Mouse (Mus musculus): ENCODE data around the gene Dut. TPM values are rescaled to one million over a fixed set of nuclear protein-coding genes. Genes with fewer than 3 reads are reported as not detected.

Gene Dut
- polyA plus RNA-seq, 1 experiment from 2014 or later: 97.0 TPM

DNA sequence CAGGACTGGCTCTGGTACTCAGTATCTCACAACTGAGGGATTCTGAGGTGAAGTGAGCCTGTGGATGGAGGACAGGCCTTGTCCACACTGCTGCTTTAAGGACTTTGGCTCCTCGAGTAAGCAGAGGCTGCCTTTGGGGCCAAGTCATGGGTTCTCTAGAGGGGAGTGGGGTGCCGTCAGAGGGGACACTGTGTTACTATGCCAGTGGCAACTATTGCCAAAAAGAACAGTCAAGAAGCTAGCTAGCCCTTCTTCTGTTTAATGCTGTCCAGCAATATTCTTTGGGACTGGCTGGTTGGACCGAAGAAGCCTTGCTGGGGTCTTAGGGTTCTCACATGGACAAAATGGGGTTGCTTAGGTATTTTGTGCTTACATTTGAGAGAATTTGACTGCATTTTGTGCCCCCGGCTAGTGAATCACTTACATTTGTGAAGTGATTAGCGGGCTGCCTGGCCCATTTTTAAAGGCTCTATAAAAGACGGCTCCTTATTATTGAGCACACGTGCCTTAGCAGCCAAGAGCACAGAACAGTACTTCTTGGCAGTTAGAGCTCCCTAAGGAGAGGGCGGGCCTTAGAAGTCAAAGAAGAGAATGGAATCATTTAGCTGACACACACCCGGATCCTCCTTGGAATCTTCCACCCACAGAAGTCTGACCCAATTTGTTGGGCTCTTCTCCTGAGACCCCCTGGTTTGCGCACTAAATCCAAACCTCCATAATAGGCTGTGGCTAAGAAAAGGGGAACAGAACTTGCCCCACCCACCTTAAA lies 43.4 kb downstream of the Dut start:
- H3K27ac ChIP-seq: no peak overlapping the region
- H3K27me3 ChIP-seq: no peaks in the 10 kb centered on the region
- H3K36me3 ChIP-seq: no peaks in the 10 kb centered on the region
- no peak overlapping the region for H3K4me2 ChIP-seq (replicated peaks)
- no peaks in the 10 kb centered on the region for H3K4me1 ChIP-seq (replicated peaks)
- ATAC-seq: no peak
- no peak overlapping the region for H3K9ac ChIP-seq (replicated peaks)
- no peak overlapping the region for H3K4me3 ChIP-seq (replicated peaks)
- 68% methylated on average over 10 of the region's 10 CpGs for WGBS
- H3K9me3 ChIP-seq: no peaks in the 10 kb centered on the region

DNA sequence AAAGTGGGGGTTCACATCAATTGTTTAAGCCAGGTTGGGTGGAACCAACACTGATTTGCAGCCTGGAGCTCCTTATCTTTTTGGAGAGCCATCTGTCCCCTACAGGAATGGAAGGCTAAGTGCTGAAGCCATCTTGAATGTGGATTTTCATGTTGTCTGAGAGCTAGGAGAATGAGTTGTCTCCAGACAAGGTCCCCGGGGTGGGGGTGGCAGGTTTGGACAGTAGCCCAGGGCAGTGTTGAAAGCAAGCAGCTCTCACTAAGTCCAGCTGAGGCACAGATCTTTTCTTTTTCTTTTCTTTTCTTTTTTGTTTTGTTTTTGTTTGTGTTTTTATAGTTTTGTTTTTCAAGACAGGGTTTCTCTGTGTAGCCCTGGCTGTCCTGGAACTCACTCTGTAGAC lies 44.1 kb downstream of the Dut start:
- no peak overlapping the region for H3K4me2 ChIP-seq (replicated peaks)
- no peak for ATAC-seq
- H3K27ac ChIP-seq: no peak overlapping the region
- no peaks in the 10 kb centered on the region for H3K27me3 ChIP-seq
- no peaks in the 10 kb centered on the region for H3K4me1 ChIP-seq (replicated peaks)
- no peak overlapping the region for H3K4me3 ChIP-seq (replicated peaks)
- H3K9ac ChIP-seq (replicated peaks): no peak overlapping the region
- no peaks in the 10 kb centered on the region for H3K36me3 ChIP-seq
- WGBS: 96% methylated on average over 1 of the region's 1 CpGs
- H3K9me3 ChIP-seq: no peaks in the 10 kb centered on the region

DNA sequence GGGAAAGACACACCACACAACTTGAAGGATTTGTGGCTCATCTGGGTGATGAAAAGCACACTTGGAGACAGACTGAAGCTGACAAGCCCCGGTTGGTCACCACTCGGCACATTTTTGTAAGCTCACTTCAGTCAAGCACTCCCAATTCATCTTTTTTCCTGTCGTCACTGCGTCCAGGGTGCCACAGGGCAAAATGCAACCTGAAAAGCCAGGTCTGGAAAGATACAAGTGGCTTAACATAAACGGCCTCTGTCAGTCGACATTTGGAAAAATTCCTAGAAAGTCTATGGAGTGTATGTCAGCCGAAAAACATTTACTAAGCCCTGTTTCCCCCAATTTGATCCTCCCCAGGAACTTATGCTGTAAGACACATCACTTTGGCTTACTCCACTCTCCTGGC lies 45.6 kb downstream of the Dut start:
- 92% methylated on average over 7 of the region's 7 CpGs for WGBS
- H3K27me3 ChIP-seq: no peaks in the 10 kb centered on the region
- H3K4me3 ChIP-seq (replicated peaks): no peak overlapping the region
- no peak overlapping the region for H3K27ac ChIP-seq
- no peaks in the 10 kb centered on the region for H3K36me3 ChIP-seq
- no peaks in the 10 kb centered on the region for H3K9me3 ChIP-seq
- no peak overlapping the region for H3K9ac ChIP-seq (replicated peaks)
- no peaks in the 10 kb centered on the region for H3K4me1 ChIP-seq (replicated peaks)
- H3K4me2 ChIP-seq (replicated peaks): no peak overlapping the region
- no peak for ATAC-seq

DNA sequence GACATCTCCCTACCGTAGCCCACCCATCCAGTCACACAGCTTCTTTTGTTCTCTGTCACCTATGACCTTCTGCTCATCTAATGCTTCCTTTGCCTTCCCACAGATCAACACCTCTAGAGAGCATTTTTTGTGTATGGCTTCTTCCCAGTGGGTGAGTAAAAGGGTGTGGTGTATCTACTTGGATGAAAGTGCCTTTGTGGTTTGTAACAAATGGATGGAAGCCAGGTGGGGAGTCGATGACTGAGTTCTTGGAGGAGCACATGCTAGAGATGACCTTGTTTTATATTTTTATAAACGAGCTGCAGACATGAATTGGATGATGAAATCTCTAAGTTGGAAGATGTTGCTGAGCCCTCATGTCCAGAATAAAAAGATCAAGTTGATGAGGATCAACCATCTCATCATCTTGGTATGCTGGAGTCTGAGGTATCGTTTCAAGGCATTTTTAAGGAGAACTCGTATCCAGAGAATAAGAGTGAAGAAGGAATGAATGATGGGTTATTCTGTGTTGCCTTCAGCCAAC lies 47.0 kb downstream of the Dut start:
- ATAC-seq: no peak
- Histone ChIP-seq H3K4me1 (replicated peaks) (no peaks in the 10 kb centered on the region), H3K9me3 (no peaks in the 10 kb centered on the region), H3K9ac (replicated peaks) (no peak overlapping the region), H3K4me2 (replicated peaks) (no peak overlapping the region), H3K4me3 (replicated peaks) (no peak overlapping the region), H3K27me3 (no peaks in the 10 kb centered on the region), H3K36me3 (no peaks in the 10 kb centered on the region), H3K27ac (no peak overlapping the region)
- 84% methylated on average over 5 of the region's 5 CpGs for WGBS

DNA sequence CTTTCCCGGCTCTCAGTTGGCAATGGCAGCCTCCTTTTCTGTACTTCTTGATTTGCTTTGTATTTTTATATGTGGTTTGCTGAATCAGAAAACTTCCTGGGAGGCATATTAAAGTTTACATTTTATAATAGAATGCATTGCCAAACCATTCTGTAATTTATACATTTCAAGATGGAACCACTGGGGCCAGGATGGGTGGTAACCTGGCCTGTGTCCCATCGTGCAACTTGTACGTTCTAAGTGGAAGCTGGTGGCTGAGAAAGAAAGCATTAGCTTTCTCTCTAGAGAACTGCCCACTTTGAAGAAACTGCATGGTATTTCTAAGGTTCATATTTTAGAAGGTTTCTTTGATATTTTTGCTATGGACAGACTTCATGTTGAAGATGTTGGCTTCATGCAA lies 48.5 kb downstream of the Dut start:
- Histone ChIP-seq H3K4me1 (replicated peaks) (no peaks in the 10 kb centered on the region), H3K36me3 (0 out of 2 replicates have a peak, but pooled peaks cover 2% of the 10 kb centered on the region), H3K9ac (replicated peaks) (no peak overlapping the region), H3K9me3 (no peaks in the 10 kb centered on the region), H3K4me2 (replicated peaks) (no peak overlapping the region), H3K27me3 (no peaks in the 10 kb centered on the region), H3K4me3 (replicated peaks) (no peak overlapping the region), H3K27ac (no peak overlapping the region)
- no peak for ATAC-seq
- 89% methylated on average over 3 of the region's 3 CpGs for WGBS

DNA sequence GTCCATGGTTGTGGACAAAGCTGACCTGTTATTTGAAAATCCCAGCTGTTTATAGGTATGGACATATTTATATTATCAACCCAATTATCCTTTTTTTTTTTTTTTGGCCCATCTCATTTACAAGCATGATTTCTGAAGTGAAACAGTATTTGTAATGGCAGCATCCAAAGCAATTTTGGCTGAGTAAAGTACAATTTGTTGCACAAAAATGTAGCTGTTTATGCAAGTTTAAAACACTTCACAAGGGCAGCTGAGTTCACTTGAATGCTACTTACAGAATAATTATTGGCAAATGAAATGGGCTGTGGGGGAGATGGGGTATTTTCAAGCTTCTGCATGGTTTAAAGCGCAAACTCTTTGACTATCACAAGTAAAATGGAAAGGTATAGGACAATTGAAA lies 51.9 kb downstream of the Dut start:
- no peaks in the 10 kb centered on the region for H3K9me3 ChIP-seq
- H3K4me3 ChIP-seq (replicated peaks): no peak overlapping the region
- ATAC-seq: no peak
- WGBS: 96% methylated on average over 1 of the region's 1 CpGs
- H3K4me2 ChIP-seq (replicated peaks): no peak overlapping the region
- H3K27me3 ChIP-seq: no peaks in the 10 kb centered on the region
- H3K9ac ChIP-seq (replicated peaks): no peak overlapping the region
- no peak overlapping the region for H3K27ac ChIP-seq
- peaks cover 8% of the 10 kb centered on the region for H3K36me3 ChIP-seq
- H3K4me1 ChIP-seq (replicated peaks): no peaks in the 10 kb centered on the region

DNA sequence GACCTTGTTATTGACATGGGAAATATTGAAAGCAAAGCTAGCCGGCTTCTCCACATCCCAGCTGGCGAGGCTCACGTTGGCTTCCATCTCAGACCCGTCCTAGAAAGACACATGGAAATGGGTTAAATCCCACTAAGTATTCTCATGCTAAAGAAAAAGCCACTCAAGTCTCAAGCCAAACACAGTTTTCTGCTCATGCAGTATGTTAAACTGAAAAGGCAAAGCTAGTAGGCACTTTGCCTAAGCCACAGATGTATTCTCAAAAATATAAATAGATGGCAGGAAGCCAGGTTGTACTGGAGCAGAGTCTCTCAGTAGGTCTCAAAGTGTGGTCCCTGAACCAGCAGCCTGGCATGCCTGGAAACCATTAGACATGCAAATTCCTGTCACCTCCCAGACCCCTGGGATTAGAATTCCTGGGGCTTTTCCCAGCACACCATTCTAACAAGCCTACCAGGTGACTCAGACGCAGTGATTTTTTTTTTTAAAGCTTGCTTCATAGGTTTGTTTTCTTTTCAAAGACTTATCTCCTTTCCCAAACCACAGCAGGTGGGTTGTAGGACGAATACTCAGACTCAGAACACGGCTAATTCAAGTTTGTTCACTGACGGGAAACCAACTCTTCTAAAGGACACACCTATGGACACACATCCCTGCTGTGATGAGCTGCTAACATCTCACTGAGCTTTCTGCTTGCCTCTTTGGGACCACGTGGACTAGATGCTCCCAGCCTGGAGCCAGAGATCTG lies 55.1 kb downstream of the Dut start:
- Histone ChIP-seq H3K36me3 (peaks cover 17% of the 10 kb centered on the region), H3K27ac (no peak overlapping the region), H3K4me1 (replicated peaks) (no peaks in the 10 kb centered on the region), H3K27me3 (no peaks in the 10 kb centered on the region), H3K4me3 (replicated peaks) (no peak overlapping the region), H3K9me3 (no peaks in the 10 kb centered on the region), H3K9ac (replicated peaks) (no peak overlapping the region), H3K4me2 (replicated peaks) (no peak overlapping the region)
- ATAC-seq: no peak
- WGBS: 60% methylated on average over 9 of the region's 9 CpGs

DNA sequence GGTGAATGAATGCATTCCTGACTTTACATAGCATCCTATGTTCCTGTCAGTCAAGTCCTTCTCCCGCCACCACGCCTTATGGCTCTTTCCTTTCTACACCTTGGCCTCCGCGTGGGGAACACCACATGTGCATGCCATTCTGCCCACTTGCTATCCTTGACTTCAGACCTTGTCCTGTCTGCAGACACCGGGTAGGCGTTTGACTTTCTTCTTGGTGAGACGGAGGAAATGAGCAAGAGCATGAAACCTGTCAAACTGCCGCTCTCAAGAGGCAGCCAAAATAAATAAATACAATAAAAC lies 55.6 kb downstream of the Dut start:
- WGBS: 88% methylated on average over 8 of the region's 8 CpGs
- H3K4me3 ChIP-seq (replicated peaks): no peak overlapping the region
- H3K27ac ChIP-seq: no peak overlapping the region
- no peaks in the 10 kb centered on the region for H3K9me3 ChIP-seq
- peaks cover 17% of the 10 kb centered on the region for H3K36me3 ChIP-seq
- H3K27me3 ChIP-seq: no peaks in the 10 kb centered on the region
- no peak for ATAC-seq
- H3K4me1 ChIP-seq (replicated peaks): no peaks in the 10 kb centered on the region
- no peak overlapping the region for H3K4me2 ChIP-seq (replicated peaks)
- H3K9ac ChIP-seq (replicated peaks): no peak overlapping the region

DNA sequence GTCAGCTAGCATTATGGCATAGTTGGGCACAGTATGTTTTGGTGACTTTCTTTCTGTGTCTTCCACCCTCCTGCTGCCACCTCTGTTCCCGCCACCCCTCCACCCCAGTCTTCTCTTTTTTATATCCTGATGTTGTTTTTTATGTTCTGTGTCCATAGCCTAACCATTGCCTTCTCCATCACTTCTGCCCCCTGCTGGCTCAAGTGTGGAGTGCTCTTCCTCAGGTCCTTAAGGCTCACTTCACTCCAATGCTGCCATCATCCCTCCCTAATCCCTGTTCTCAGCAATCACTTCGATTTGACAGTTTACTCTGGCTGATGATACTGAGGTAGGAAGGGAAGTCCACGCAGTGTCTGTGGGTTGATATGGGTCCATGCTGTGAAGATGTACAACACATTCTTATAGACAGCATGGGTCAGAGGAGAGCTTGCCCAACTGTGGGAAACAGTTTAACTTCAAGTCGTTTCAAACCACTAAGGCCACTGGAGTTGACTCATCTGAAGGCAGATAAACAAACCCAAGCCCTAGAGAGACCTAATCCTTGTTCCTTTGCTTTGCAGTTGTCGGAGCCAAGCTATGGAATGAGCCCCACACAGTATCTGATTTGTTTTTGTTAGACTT lies 56.9 kb downstream of the Dut start:
- Histone ChIP-seq H3K4me3 (replicated peaks) (no peak overlapping the region), H3K9me3 (no peaks in the 10 kb centered on the region), H3K9ac (replicated peaks) (no peak overlapping the region), H3K27me3 (no peaks in the 10 kb centered on the region), H3K4me1 (replicated peaks) (no peaks in the 10 kb centered on the region), H3K4me2 (replicated peaks) (no peak overlapping the region), H3K36me3 (peaks cover 26% of the 10 kb centered on the region), H3K27ac (no peak overlapping the region)
- 80% methylated on average over 5 of the region's 5 CpGs for WGBS
- ATAC-seq: no peak

DNA sequence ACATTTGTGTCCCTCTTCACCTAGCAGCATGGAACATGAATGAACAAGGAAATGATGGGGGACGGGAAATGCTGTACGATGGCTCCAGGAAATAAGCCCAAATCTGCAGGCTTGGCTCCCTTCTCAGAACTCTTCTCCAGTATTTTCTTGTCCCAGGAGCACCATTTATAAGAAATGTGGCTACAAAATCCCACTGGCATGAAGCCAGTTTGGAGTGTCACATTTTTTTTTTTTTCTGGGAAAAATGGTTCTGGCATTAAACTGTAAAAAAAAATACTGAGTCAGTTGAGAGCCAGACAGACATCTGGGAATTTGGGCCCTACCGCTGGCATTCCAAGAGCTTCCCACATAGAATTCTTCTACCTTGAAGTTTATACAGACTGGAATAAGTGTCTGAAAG lies 57.8 kb downstream of the Dut start:
- Histone ChIP-seq H3K4me1 (replicated peaks) (no peaks in the 10 kb centered on the region), H3K4me2 (replicated peaks) (no peak overlapping the region), H3K9me3 (no peaks in the 10 kb centered on the region), H3K4me3 (replicated peaks) (no peak overlapping the region), H3K27ac (no peak overlapping the region), H3K27me3 (no peaks in the 10 kb centered on the region), H3K9ac (replicated peaks) (no peak overlapping the region), H3K36me3 (peaks cover 30% of the 10 kb centered on the region)
- WGBS: 100% methylated on average over 3 of the region's 3 CpGs
- no peak for ATAC-seq

DNA sequence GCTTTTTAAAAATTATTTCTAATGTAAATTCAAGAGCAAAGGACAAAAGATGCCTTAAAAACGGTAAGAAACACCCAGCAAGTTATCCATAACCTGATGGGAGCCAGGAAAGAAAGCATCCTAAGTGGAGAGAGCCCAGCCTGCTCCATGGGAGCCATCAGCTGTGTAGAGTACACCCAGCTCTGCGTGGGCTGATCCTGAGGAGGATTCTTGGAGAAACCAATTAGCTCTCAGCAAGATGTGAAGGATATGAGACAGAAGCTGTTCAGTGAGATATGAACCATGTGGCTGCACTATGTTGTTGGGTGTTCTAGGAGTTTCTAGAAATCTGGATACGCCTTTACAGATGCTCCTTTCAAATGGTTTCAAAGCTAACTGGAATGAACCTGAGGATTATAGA lies 58.7 kb downstream of the Dut start:
- Histone ChIP-seq H3K4me3 (replicated peaks) (no peak overlapping the region), H3K27ac (no peak overlapping the region), H3K9ac (replicated peaks) (no peak overlapping the region), H3K4me1 (replicated peaks) (no peaks in the 10 kb centered on the region), H3K9me3 (no peaks in the 10 kb centered on the region), H3K4me2 (replicated peaks) (no peak overlapping the region), H3K36me3 (peaks cover 27% of the 10 kb centered on the region), H3K27me3 (no peaks in the 10 kb centered on the region)
- ATAC-seq: no peak
- 84% methylated on average over 3 of the region's 3 CpGs for WGBS
